Mouse (Mus musculus): ENCODE data around the gene 9130213A22Rik. TPM values are rescaled to one million over a fixed set of nuclear protein-coding genes. Genes with fewer than 3 reads are reported as not detected.

Gene 9130213A22Rik
- polyA plus RNA-seq, 1 experiment from 2014 or later: 0.42 TPM

GRCm38 (mm10) chr11:69114621-69115020 is 7.8 kb downstream of the 9130213A22Rik start:
- Histone ChIP-seq H3K27me3 (replicated peaks) (no peaks in the 10 kb centered on the region), H3K4me3 (no peak overlapping the region), H3K9ac (no peak overlapping the region), H3K4me1 (replicated peaks) (peaks cover 29% of the 10 kb centered on the region), H3K4me2 (no peak overlapping the region), H3K36me3 (peaks cover under 1% of the 10 kb centered on the region; the same call in 1 of the 2 replicates), H3K27ac (ENCODE audit: poor library complexity, severe bottlenecking) (no peak overlapping the region), H3K9me3 (replicated peaks) (no peaks in the 10 kb centered on the region)
- 78% methylated on average over 3 of the region's 3 CpGs for WGBS
- ATAC-seq (ENCODE audit: insufficient number of reproducible peaks, low FRiP score): no peak

DNA sequence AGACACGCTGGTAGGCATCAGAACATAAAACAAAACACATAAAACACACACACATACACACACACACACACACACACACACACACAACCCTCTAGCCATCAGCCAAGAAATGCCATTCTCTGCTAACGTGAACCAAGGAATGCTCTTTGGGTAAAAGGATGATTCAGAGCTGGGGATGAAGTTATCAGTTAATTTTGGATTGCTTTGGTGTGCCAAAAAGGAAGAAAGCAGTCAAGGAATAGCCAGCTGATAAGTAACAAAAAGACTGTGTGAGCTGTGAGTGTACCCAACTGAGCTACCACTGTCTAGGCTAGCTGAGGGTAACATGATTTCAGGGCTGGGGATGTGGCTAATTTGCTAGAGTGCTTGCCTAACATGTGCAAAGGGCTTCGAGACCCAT is 8.4 kb downstream of the 9130213A22Rik start:
- WGBS: 59% methylated on average over 3 of the region's 3 CpGs
- H3K27ac ChIP-seq (ENCODE audit: poor library complexity, severe bottlenecking): no peak overlapping the region
- no peak overlapping the region for H3K4me3 ChIP-seq
- H3K9ac ChIP-seq: no peak overlapping the region
- ATAC-seq (ENCODE audit: insufficient number of reproducible peaks, low FRiP score): no peak
- H3K36me3 ChIP-seq: peaks cover 6% of the 10 kb centered on the region
- H3K4me2 ChIP-seq: no peak overlapping the region
- H3K4me1 ChIP-seq (replicated peaks): peaks cover 25% of the 10 kb centered on the region
- no peaks in the 10 kb centered on the region for H3K9me3 ChIP-seq (replicated peaks)
- no peaks in the 10 kb centered on the region for H3K27me3 ChIP-seq (replicated peaks)

GRCm38 (mm10) chr11:69111865-69112264 is 10.5 kb downstream of the 9130213A22Rik start:
- 0 out of 2 replicates have a peak overlapping the region, but pooled peaks have one; percentile 25 for H3K9ac ChIP-seq
- H3K4me2 ChIP-seq: peak overlapping the region; percentile 46
- H3K36me3 ChIP-seq: peaks cover 28% of the 10 kb centered on the region
- H3K27ac ChIP-seq (ENCODE audit: poor library complexity, severe bottlenecking): peak overlapping the region; percentile 70
- H3K4me1 ChIP-seq (replicated peaks): peaks cover 20% of the 10 kb centered on the region
- H3K27me3 ChIP-seq (replicated peaks): no peaks in the 10 kb centered on the region
- 50% methylated on average over 4 of the region's 4 CpGs for WGBS
- no peak for ATAC-seq (ENCODE audit: insufficient number of reproducible peaks, low FRiP score)
- H3K4me3 ChIP-seq: peak overlapping the region; percentile 56; the same call in 1 of the 2 replicates
- H3K9me3 ChIP-seq (replicated peaks): no peaks in the 10 kb centered on the region

DNA sequence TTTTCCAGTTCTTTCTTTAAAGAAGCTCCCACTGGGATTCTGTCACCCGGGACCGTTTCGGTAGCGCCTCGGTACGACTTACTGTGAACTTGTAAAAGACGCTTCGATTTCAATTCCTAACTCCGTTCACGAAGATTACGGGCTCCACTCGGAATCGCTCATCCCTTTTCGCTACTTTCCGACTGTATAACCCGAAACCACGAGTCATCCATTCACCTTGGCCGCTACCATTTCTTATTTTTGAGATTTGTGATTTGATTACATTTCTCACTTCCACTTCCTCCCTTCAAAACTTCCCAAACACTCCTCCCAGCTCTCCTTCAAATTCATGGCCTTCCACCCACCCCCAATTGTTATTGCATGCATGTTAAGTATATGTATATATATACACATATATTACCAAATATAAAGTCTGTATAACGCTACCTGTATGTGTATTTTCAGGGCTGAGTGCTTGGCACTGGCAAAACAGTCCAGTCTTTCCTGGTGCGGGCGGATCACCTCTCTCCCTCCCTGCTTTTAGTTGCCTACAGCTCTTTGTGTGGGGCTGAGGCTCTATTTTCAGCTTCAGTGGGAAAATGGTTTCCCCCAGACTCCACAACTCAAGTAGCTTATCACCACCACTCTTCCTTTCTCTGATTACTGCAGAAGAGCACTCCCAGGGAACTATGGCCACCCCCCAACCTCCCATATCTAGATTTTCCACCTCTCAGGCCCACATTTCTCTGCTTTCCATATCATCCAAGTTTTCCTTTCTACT is 11.2 kb downstream of the 9130213A22Rik start:
- Histone ChIP-seq H3K27me3 (replicated peaks) (no peaks in the 10 kb centered on the region), H3K36me3 (peaks cover 34% of the 10 kb centered on the region), H3K4me1 (replicated peaks) (peaks cover 19% of the 10 kb centered on the region), H3K4me3 (peak overlapping the region; percentile 56), H3K4me2 (peak overlapping the region; percentile 60), H3K27ac (ENCODE audit: poor library complexity, severe bottlenecking) (peak overlapping the region; percentile 70), H3K9ac (peak overlapping the region; percentile 66), H3K9me3 (replicated peaks) (no peaks in the 10 kb centered on the region)
- 3% methylated on average over 21 of the region's 21 CpGs for WGBS
- ATAC-seq (ENCODE audit: insufficient number of reproducible peaks, low FRiP score): no peak

DNA sequence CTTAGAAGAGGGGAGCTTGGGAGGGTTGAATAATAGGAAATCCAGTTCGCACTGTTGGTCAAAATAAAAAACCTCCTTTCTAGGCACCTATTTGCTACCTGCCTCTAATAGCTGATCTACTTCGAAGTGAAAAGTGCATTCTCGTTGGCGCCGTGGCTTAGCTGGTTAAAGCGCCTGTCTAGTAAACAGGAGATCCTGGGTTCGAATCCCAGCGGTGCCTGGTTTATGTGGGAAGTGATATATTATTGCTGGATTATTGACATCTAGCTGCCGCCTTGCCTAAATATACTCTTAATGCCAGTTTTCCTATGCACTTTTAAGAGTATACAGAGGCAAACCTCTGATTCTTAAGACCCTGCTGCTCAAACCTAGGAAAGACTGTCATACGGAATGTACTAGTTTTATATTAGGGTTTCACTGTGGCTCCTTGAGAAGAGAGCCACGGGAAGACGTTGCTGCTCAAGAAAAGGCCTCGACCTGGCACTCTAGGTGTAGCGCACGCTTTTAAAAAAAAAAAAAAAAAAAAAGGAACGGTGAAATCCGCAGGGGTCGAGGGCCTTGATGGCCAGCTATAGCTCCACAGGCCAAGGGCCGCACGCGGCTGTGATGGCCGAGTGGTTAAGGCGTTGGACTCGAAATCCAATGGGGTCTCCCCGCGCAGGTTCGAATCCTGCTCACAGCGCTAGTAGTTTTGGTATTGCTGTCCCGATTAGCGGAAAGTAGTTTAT is 11.9 kb downstream of the 9130213A22Rik start:
- Histone ChIP-seq H3K27ac (ENCODE audit: poor library complexity, severe bottlenecking) (peak overlapping the region; percentile 70), H3K36me3 (peaks cover 42% of the 10 kb centered on the region), H3K9ac (peak overlapping the region; percentile 66), H3K9me3 (replicated peaks) (no peaks in the 10 kb centered on the region), H3K4me2 (peak overlapping the region; percentile 60), H3K4me3 (peak overlapping the region; percentile 56), H3K4me1 (replicated peaks) (peaks cover 19% of the 10 kb centered on the region), H3K27me3 (replicated peaks) (no peaks in the 10 kb centered on the region)
- WGBS: 1% methylated on average over 30 of the region's 30 CpGs
- peak; percentile 80; the same call in 1 of the 2 replicates for ATAC-seq (ENCODE audit: insufficient number of reproducible peaks, low FRiP score)

GRCm38 (mm10) chr11:69109032-69109900 is 13.1 kb downstream of the 9130213A22Rik start:
- 75% methylated on average over 13 of the region's 13 CpGs for WGBS
- Histone ChIP-seq H3K4me3 (no peak overlapping the region), H3K4me1 (replicated peaks) (peaks cover 19% of the 10 kb centered on the region), H3K4me2 (no peak overlapping the region), H3K9me3 (replicated peaks) (no peaks in the 10 kb centered on the region), H3K36me3 (peaks cover 54% of the 10 kb centered on the region), H3K9ac (no peak overlapping the region), H3K27ac (ENCODE audit: poor library complexity, severe bottlenecking) (no peak overlapping the region), H3K27me3 (replicated peaks) (no peaks in the 10 kb centered on the region)
- no peak for ATAC-seq (ENCODE audit: insufficient number of reproducible peaks, low FRiP score)

GRCm38 (mm10) chr11:69108223-69108622 is 14.2 kb downstream of the 9130213A22Rik start:
- H3K36me3 ChIP-seq: peaks cover 64% of the 10 kb centered on the region
- no peak overlapping the region for H3K27ac ChIP-seq (ENCODE audit: poor library complexity, severe bottlenecking)
- no peak overlapping the region for H3K4me3 ChIP-seq
- H3K4me2 ChIP-seq: no peak overlapping the region
- no peaks in the 10 kb centered on the region for H3K9me3 ChIP-seq (replicated peaks)
- 90% methylated on average over 9 of the region's 9 CpGs for WGBS
- H3K4me1 ChIP-seq (replicated peaks): peaks cover 19% of the 10 kb centered on the region
- no peak for ATAC-seq (ENCODE audit: insufficient number of reproducible peaks, low FRiP score)
- H3K27me3 ChIP-seq (replicated peaks): no peaks in the 10 kb centered on the region
- no peak overlapping the region for H3K9ac ChIP-seq

- Histone ChIP-seq H3K4me1 (replicated peaks) (peaks cover 19% of the 10 kb centered on the region), H3K9me3 (replicated peaks) (no peaks in the 10 kb centered on the region), H3K27ac (ENCODE audit: poor library complexity, severe bottlenecking) (no peak overlapping the region), H3K4me3 (no peak overlapping the region), H3K36me3 (peaks cover 70% of the 10 kb centered on the region), H3K9ac (no peak overlapping the region), H3K27me3 (replicated peaks) (no peaks in the 10 kb centered on the region), H3K4me2 (no peak overlapping the region)
- no peak for ATAC-seq (ENCODE audit: insufficient number of reproducible peaks, low FRiP score)
- WGBS: 82% methylated on average over 11 of the region's 11 CpGs
Measured at GRCm38 (mm10) chr11:69107676-69108075, 14.7 kb downstream of the 9130213A22Rik start.

GRCm38 (mm10) chr11:69106842-69107241 is 15.5 kb downstream of the 9130213A22Rik start:
- 84% methylated on average over 11 of the region's 11 CpGs for WGBS
- peaks cover 78% of the 10 kb centered on the region for H3K36me3 ChIP-seq
- H3K9me3 ChIP-seq (replicated peaks): no peaks in the 10 kb centered on the region
- H3K27me3 ChIP-seq (replicated peaks): no peaks in the 10 kb centered on the region
- H3K27ac ChIP-seq (ENCODE audit: poor library complexity, severe bottlenecking): no peak overlapping the region
- no peak for ATAC-seq (ENCODE audit: insufficient number of reproducible peaks, low FRiP score)
- no peak overlapping the region for H3K9ac ChIP-seq
- H3K4me2 ChIP-seq: no peak overlapping the region
- H3K4me1 ChIP-seq (replicated peaks): peaks cover 13% of the 10 kb centered on the region
- H3K4me3 ChIP-seq: no peak overlapping the region

DNA sequence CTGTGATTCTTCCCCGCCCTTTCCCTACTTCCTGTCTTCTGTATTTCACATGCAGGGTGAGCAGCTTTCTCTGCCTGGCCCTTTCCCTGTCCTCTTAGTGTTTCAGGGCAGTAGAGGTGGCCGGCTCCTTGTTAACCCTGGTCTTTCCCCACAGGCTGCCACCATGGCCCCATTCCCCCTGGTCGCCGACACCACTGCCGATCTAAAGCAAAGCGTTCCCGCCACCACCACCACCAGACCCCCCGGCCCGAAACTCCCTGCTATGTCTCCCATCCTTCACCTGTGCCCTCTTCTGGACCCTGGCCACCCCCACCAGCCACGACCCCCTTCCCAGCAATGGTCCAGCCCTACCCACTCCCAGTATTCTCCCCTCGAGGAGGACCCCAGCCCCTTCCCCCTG is 16.1 kb downstream of the 9130213A22Rik start:
- no peak for ATAC-seq (ENCODE audit: insufficient number of reproducible peaks, low FRiP score)
- no peaks in the 10 kb centered on the region for H3K9me3 ChIP-seq (replicated peaks)
- H3K4me1 ChIP-seq (replicated peaks): peaks cover 7% of the 10 kb centered on the region
- H3K36me3 ChIP-seq: peaks cover 84% of the 10 kb centered on the region
- 90% methylated on average over 11 of the region's 11 CpGs for WGBS
- no peak overlapping the region for H3K27ac ChIP-seq (ENCODE audit: poor library complexity, severe bottlenecking)
- no peak overlapping the region for H3K4me3 ChIP-seq
- no peak overlapping the region for H3K4me2 ChIP-seq
- no peaks in the 10 kb centered on the region for H3K27me3 ChIP-seq (replicated peaks)
- no peak overlapping the region for H3K9ac ChIP-seq

- Histone ChIP-seq H3K4me3 (no peak overlapping the region), H3K4me1 (replicated peaks) (peaks cover 11% of the 10 kb centered on the region), H3K9me3 (replicated peaks) (no peaks in the 10 kb centered on the region), H3K27me3 (replicated peaks) (no peaks in the 10 kb centered on the region), H3K27ac (ENCODE audit: poor library complexity, severe bottlenecking) (no peak overlapping the region), H3K36me3 (peaks cover 89% of the 10 kb centered on the region), H3K9ac (no peak overlapping the region), H3K4me2 (no peak overlapping the region)
- no peak for ATAC-seq (ENCODE audit: insufficient number of reproducible peaks, low FRiP score)
- 85% methylated on average over 2 of the region's 2 CpGs for WGBS
Measured at GRCm38 (mm10) chr11:69105796-69106195, 16.6 kb downstream of the 9130213A22Rik start.

All from heart, embryonic 12.5 days (tissue).